Mouse (Mus musculus) limb, embryonic 14.5 days (tissue): ENCODE results near the gene Ccdc33. TPM values are rescaled to one million over a fixed set of nuclear protein-coding genes. Genes with fewer than 3 reads are reported as not detected.
A peak's percentile ranks its signal among the peaks of the same experiment; 100 is the strongest.

Experiments
- ATAC-seq: fragments of 200-750 bp; cut with Nextera tagmentation; 2 replicates; pipeline ENCODE4 v1.8.0; 2017; ENCODE audit warnings: low read depth, moderate number of reproducible peaks, moderate TSS enrichment; ENCODE audit not compliant: low FRiP score
- DNase-seq: peaks from one replicate; pipeline ENCODE4 v3.0.0-alpha.2; 2015; ENCODE audit warnings: low spot score
- H3K27ac ChIP-seq: fragments of 300-500 bp; sonication (generic); replicated peaks from 2 replicates; pipeline ENCODE4 v1.5.1; 2014; ENCODE audit warnings: low read depth, mild to moderate bottlenecking, low read length, moderate library complexity, mixed read lengths
- H3K27me3 ChIP-seq: fragments of 300-500 bp; sonication (generic); 2 replicates; pipeline ENCODE4 v1.6.1; 2014; ENCODE audit warnings: low read length, mixed read lengths; ENCODE audit not compliant: control insufficient read depth, insufficient read depth
- H3K36me3 ChIP-seq: fragments of 300-500 bp; sonication (generic); 2 replicates; pipeline ENCODE4 v1.6.1; 2014; ENCODE audit warnings: mild to moderate bottlenecking, low read length, moderate library complexity, mixed read lengths; ENCODE audit not compliant: control insufficient read depth, insufficient read depth
- H3K4me1 ChIP-seq: fragments of 300-500 bp; sonication (generic); 2 replicates; pipeline ENCODE4 v1.6.1; 2014; ENCODE audit warnings: antibody characterized with exemption, low read length, mixed read lengths; ENCODE audit not compliant: control insufficient read depth, insufficient read depth
- H3K4me2 ChIP-seq: fragments of 300-500 bp; sonication (generic); replicated peaks from 2 replicates; pipeline ENCODE4 v1.6.1; 2014; ENCODE audit warnings: low read depth, mild to moderate bottlenecking, low read length, moderate library complexity; ENCODE audit not compliant: severe bottlenecking
- H3K4me3 ChIP-seq: fragments of 300-500 bp; sonication (generic); replicated peaks from 2 replicates; pipeline ENCODE4 v1.5.1; 2014; ENCODE audit warnings: low read length
- H3K9ac ChIP-seq: fragments of 300-500 bp; sonication (generic); 2 replicates; pipeline ENCODE4 v1.6.1; 2014; ENCODE audit warnings: mild to moderate bottlenecking, low read depth, low read length, moderate library complexity; ENCODE audit not compliant: severe bottlenecking
- H3K9me3 ChIP-seq: fragments of 300-500 bp; sonication (generic); 2 replicates; pipeline ENCODE4 v1.6.1; 2016; ENCODE audit warnings: low read length; ENCODE audit not compliant: control insufficient read depth
- POLR2A ChIP-seq: fragments of 200-500 bp; IDR thresholded peaks from 2 replicates; pipeline ENCODE4 v1.8.0; 2012; ENCODE audit warnings: inconsistent platforms, mild to moderate bottlenecking, moderate library complexity, borderline replicate concordance; ENCODE audit not compliant: insufficient read depth, insufficient read length; ENCODE audit errors: extremely low read depth
- WGBS: fragments of 180-500 bp; shearing (Covaris S2); extraction: QIAGEN DNeasy Blood & Tissue Kit; methylation state at CpG from one replicate; pipeline ENCODE4 v1.1.7; 2014; 5-methylcytosine and 5-hydroxymethylcytosine counted together
- polyA plus RNA-seq, 2 experiments: library from polyadenylated mRNA; depleted of rRNA in 1 of 2; stranded (reverse) in 1 of 2; unstranded in 1 of 2; fragments of >200 nt; fragmentation: Nextera tagmentation in 1 of 2; extraction: Ambion mirVana in 1 of 2; gene quantifications; 2 replicates each; pipeline versions ENCODE4 v1.2.1 to v1.2.3; 2012 to 2014

Gene Ccdc33
- polyA plus RNA-seq, 2 experiments = 0.11 TPM; not detected in 1

GRCm38 (mm10) chr9:58012935-58013334 lies 105.7 kb downstream of the Ccdc33 start:
- no peaks in the 10 kb centered on the region for H3K9me3 ChIP-seq
- H3K36me3 ChIP-seq = no peaks in the 10 kb centered on the region
- no peak overlapping the region for H3K27ac ChIP-seq
- H3K9ac ChIP-seq = no peak overlapping the region
- 25% methylated on average over 2 of the region's 2 CpGs for WGBS
- TF ChIP-seq POLR2A = no peak
- DNase-seq (no peak), ATAC-seq (no peak)
- H3K4me1 ChIP-seq = peaks cover 8% of the 10 kb centered on the region; the same call in 1 of the 2 replicates
- H3K4me3 ChIP-seq = no peak overlapping the region
- H3K4me2 ChIP-seq = no peak overlapping the region
- no peaks in the 10 kb centered on the region for H3K27me3 ChIP-seq

DNA sequence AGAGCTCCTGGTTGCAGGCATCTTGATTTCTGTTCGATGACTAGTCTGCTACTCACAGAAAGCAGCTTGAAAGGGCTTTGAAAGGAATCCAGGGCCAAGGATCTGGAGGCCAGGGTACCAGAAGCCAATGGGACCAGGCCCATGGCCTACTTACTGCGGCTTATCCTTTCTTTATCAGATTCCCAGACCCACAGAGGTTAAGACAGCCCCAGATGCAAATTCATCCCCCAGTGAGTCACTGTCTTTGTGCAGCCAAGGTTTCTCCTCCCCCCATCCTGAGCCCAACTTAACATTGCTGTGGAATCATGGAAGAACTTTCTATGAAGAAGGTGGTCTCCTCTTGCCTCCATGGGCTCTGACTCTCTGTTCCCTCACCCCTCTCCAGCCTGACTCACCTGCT lies 106.1 kb downstream of the Ccdc33 start:
- DNase-seq = no peak
- ATAC-seq = no peak
- H3K9me3 ChIP-seq = no peaks in the 10 kb centered on the region
- H3K4me2 ChIP-seq = no peak overlapping the region
- WGBS = 62% methylated on average over 2 of the region's 2 CpGs
- H3K4me1 ChIP-seq = peaks cover 8% of the 10 kb centered on the region; the same call in 1 of the 2 replicates
- no peaks in the 10 kb centered on the region for H3K36me3 ChIP-seq
- H3K4me3 ChIP-seq = no peak overlapping the region
- no peak overlapping the region for H3K9ac ChIP-seq
- no peaks in the 10 kb centered on the region for H3K27me3 ChIP-seq
- no peak overlapping the region for H3K27ac ChIP-seq
- TF ChIP-seq POLR2A = no peak

- Histone ChIP-seq H3K4me2 (no peak overlapping the region), H3K36me3 (no peaks in the 10 kb centered on the region), H3K4me1 (peaks cover 8% of the 10 kb centered on the region; the same call in 1 of the 2 replicates), H3K27ac (no peak overlapping the region), H3K9ac (no peak overlapping the region), H3K27me3 (no peaks in the 10 kb centered on the region), H3K4me3 (no peak overlapping the region), H3K9me3 (no peaks in the 10 kb centered on the region)
- no peak for DNase-seq
- ATAC-seq = no peak
- 63% methylated on average over 8 of the region's 8 CpGs for WGBS
- TF ChIP-seq POLR2A = no peak
Measured at GRCm38 (mm10) chr9:58011552-58011951, 107.1 kb downstream of the Ccdc33 start.

DNA sequence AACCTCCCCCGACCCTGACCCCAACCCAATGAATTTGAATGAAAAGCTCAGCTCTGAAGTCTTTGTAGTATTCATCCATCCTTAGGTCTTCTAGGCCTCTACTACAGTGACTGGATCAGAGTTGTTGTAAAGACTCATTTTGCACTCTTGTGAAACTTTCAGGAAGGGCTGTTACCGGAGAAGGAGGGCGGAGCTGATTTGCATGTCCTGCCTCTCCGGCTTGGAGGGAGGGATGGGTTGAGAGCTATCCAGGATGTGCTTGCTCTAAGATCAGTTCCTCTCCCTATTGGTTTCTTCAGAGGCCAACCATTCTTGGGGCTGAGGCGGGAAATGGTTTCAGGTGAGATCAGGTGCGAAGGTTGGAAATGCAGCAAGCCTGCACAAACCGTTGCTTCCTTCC lies 107.6 kb downstream of the Ccdc33 start:
- 28% methylated on average over 7 of the region's 7 CpGs for WGBS
- Histone ChIP-seq H3K27ac (no peak overlapping the region), H3K4me1 (peaks cover 8% of the 10 kb centered on the region; the same call in 1 of the 2 replicates), H3K36me3 (no peaks in the 10 kb centered on the region), H3K4me2 (0 out of 2 replicates have a peak overlapping the region, but pooled peaks have one; percentile 13), H3K27me3 (no peaks in the 10 kb centered on the region), H3K9me3 (no peaks in the 10 kb centered on the region), H3K4me3 (no peak overlapping the region), H3K9ac (no peak overlapping the region)
- TF ChIP-seq POLR2A = no peak
- ATAC-seq (no peak), DNase-seq (peak; percentile 23)

GRCm38 (mm10) chr9:58009588-58009987 lies 109.0 kb downstream of the Ccdc33 start:
- H3K27me3 ChIP-seq = no peaks in the 10 kb centered on the region
- WGBS = 68% methylated on average over 3 of the region's 3 CpGs
- no peak overlapping the region for H3K4me2 ChIP-seq
- H3K4me1 ChIP-seq = peaks cover 8% of the 10 kb centered on the region; the same call in 1 of the 2 replicates
- no peak overlapping the region for H3K4me3 ChIP-seq
- H3K36me3 ChIP-seq = no peaks in the 10 kb centered on the region
- no peak for TF ChIP-seq POLR2A
- H3K9ac ChIP-seq = no peak overlapping the region
- no peak overlapping the region for H3K27ac ChIP-seq
- no peak for ATAC-seq
- no peaks in the 10 kb centered on the region for H3K9me3 ChIP-seq
- no peak for DNase-seq

GRCm38 (mm10) chr9:58009015-58009362 lies 109.6 kb downstream of the Ccdc33 start:
- Histone ChIP-seq H3K9ac (no peak overlapping the region), H3K4me2 (no peak overlapping the region), H3K36me3 (no peaks in the 10 kb centered on the region), H3K27ac (no peak overlapping the region), H3K9me3 (no peaks in the 10 kb centered on the region), H3K4me1 (peaks cover 8% of the 10 kb centered on the region; the same call in 1 of the 2 replicates), H3K4me3 (no peak overlapping the region), H3K27me3 (no peaks in the 10 kb centered on the region)
- peak; percentile 73 for DNase-seq
- peak; percentile 85 for ATAC-seq
- WGBS = 16% methylated on average over 6 of the region's 6 CpGs
- no peak for TF ChIP-seq POLR2A
